Mouse (Mus musculus) kidney, postnatal 0 days (tissue): ENCODE results near the gene Surf6. TPM values are rescaled to one million over a fixed set of nuclear protein-coding genes. Genes with fewer than 3 reads are reported as not detected.

Experiments
- ATAC-seq: fragments of 200-750 bp; cut with Nextera tagmentation; replicated peaks from 2 replicates; pipeline ENCODE4 v1.8.0; 2017; ENCODE audit warnings: low read depth, moderate number of reproducible peaks, moderate TSS enrichment, moderate library complexity; ENCODE audit not compliant: low FRiP score
- DNase-seq: peaks from one replicate; pipeline ENCODE4 v3.0.0-alpha.2; 2016; ENCODE audit warnings: low spot score
- H3K27ac ChIP-seq: fragments of 300-500 bp; sonication (generic); 2 replicates; pipeline ENCODE4 v1.5.1; 2014; ENCODE audit warnings: mild to moderate bottlenecking
- H3K27me3 ChIP-seq: fragments of 300-500 bp; sonication (generic); 2 replicates; pipeline ENCODE4 v1.6.1; 2014; ENCODE audit warnings: low read length, mixed read lengths; ENCODE audit not compliant: insufficient read depth
- H3K36me3 ChIP-seq: fragments of 300-500 bp; sonication (generic); 2 replicates; pipeline ENCODE4 v1.6.1; 2014; ENCODE audit warnings: low read length, mixed read lengths; ENCODE audit not compliant: insufficient read depth
- H3K4me1 ChIP-seq: fragments of 300-500 bp; sonication (generic); replicated peaks from 2 replicates; pipeline ENCODE4 v1.6.1; 2014; ENCODE audit warnings: antibody characterized with exemption, low read length, mixed read lengths; ENCODE audit not compliant: insufficient read depth
- H3K4me2 ChIP-seq: fragments of 300-500 bp; sonication (generic); 2 replicates; pipeline ENCODE4 v1.6.1; 2014; ENCODE audit warnings: mild to moderate bottlenecking, low read length, moderate library complexity, mixed read lengths
- H3K4me3 ChIP-seq: fragments of 300-500 bp; sonication (generic); replicated peaks from 2 replicates; pipeline ENCODE4 v1.5.1; 2014; ENCODE audit warnings: low read depth, low read length
- H3K9ac ChIP-seq: fragments of 300-500 bp; sonication (generic); 2 replicates; pipeline ENCODE4 v1.6.1; 2014; ENCODE audit warnings: low read depth, low read length
- H3K9me3 ChIP-seq: fragments of 300-500 bp; sonication (generic); replicated peaks from 2 replicates; pipeline ENCODE4 v1.6.1; 2016; ENCODE audit warnings: low read length, inconsistent platforms, mixed read lengths
- CTCF ChIP-seq: IDR thresholded peaks from 2 replicates; pipeline ENCODE4 v1.5.1; 2016; ENCODE audit warnings: antibody characterized with exemption, low read depth, mild to moderate bottlenecking, moderate library complexity
- WGBS: fragments of 180-500 bp; shearing (Covaris S2); extraction: QIAGEN DNeasy Blood & Tissue Kit; methylation state at CpG from one replicate; pipeline ENCODE4 v1.1.7; 2014; 5-methylcytosine and 5-hydroxymethylcytosine counted together
- polyA plus RNA-seq: library from polyadenylated mRNA; unstranded; fragments of >200 nt; fragmentation: Nextera tagmentation; extraction: Ambion mirVana; gene quantifications from 2 replicates; pipeline ENCODE4 v1.2.1, GENCODE M21; 2015

Gene Surf6
- polyA plus RNA-seq, 1 experiment from 2014 or later, result 19.6 TPM

DNA sequence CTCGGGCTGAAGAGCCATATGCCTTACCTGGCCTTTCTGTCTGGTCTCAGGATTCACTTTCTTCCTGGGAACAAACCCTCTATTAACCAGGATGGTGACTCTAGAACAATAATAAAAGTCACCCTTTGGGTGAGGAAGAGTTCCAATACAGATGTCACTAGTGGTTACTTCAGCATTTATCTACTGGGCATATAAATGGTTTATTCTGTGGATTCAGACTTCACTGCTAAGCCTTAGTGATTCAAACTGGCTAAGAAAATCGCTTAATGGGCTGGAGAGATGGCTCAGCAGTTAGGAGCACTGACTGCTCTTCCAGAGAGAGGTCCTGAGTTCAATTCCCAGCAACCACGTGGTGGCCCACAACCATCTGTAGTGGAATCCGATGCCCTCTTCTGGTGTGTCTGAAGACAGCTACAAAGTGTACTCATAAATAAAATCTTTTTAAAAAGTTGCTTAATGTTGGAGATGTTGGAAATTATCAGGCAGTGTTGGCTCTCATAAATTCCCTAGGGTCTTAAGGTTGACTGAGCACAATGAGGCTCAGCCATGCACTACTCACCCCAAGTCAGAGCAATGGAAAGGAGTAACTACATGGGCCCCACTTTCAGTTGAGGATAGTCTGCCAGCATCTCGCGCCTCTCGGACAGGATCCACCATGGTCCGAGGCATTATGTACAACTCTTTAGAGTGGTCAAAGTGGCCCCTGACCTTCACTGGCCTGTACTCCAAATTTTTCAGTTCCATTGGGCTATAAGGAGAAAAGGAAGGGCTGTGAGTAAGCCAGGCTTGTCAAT is 11.7 kb upstream of the Surf6 start:
- Histone ChIP-seq H3K9ac (0 out of 2 replicates have a peak overlapping the region, but pooled peaks have one; percentile 85), H3K9me3 (no peaks in the 10 kb centered on the region), H3K4me2 (no peak overlapping the region), H3K27ac (no peak overlapping the region), H3K4me1 (peaks cover 34% of the 10 kb centered on the region), H3K4me3 (no peak overlapping the region), H3K27me3 (no peaks in the 10 kb centered on the region), H3K36me3 (peaks cover 29% of the 10 kb centered on the region)
- TF ChIP-seq CTCF, result no peak
- 55% methylated on average over 8 of the region's 8 CpGs for WGBS
- no peak for DNase-seq
- ATAC-seq, result no peak

DNA sequence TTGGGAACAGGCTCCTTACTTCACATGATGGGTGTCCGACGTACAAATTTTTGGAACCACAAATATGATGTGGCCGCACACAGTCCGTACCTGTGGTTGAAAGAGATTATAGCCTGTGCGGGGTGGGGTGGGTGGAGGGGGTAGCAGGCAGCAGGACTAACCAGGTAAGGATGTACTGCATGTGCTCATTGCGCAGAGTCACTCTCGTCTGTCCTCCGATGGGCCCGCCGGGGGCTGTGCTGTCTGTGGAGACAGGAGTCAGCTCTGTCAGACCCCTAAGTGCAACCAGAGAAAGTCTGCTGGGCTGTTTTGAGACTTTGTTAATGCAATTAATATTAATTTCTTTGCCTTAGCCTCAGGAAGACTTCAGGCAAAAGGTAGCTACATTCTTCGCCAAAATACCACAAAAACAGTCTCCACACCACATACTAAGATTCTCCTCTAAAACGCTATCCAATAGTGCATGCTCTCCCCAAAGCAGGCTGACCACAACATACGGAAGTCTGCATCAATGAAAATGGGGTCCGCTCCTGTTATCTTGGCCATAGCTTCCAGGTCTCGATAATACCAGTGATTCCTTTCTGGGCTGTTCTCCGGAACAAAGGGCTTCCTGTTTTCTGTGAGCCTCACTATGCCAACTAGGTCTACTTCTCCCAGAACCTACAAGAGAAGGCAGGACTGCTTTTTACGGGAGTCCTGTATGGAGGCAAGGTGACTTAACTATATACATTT is 10.9 kb upstream of the Surf6 start:
- Histone ChIP-seq H3K36me3 (peaks cover 21% of the 10 kb centered on the region), H3K27me3 (no peaks in the 10 kb centered on the region), H3K27ac (no peak overlapping the region), H3K4me1 (peaks cover 42% of the 10 kb centered on the region), H3K4me3 (no peak overlapping the region), H3K4me2 (no peak overlapping the region), H3K9me3 (no peaks in the 10 kb centered on the region), H3K9ac (no peak overlapping the region)
- TF ChIP-seq CTCF, result no peak
- WGBS, result 86% methylated on average over 17 of the region's 17 CpGs
- no peak for ATAC-seq
- DNase-seq, result no peak

DNA sequence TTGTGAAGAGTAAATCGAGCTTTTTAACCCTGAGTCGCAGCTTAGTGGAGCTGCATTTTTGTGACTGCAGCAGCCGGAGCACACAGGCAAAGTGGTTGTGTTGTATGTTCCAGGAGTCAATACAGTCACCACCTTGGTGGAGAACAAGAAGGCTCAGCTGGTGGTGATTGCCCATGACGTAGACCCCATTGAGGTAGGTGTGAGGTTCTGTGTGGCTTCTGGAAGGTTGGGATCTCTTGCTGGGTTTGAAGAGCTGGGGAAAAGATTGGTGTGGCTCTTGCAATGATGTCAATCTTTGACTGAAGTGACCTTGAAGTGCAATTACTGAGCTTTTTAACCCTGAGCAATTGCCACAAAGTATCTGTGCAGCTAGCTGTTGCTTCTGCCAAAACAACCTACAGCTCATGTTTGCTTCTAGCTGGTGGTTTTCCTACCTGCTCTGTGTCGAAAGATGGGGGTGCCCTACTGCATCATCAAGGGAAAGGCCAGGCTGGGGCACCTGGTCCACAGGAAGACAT is 9.6 kb upstream of the Surf6 start:
- ATAC-seq, result no peak
- Histone ChIP-seq H3K9ac (peak overlapping the region; percentile 91), H3K36me3 (peaks cover 30% of the 10 kb centered on the region), H3K4me2 (peak overlapping the region; percentile 93), H3K9me3 (no peaks in the 10 kb centered on the region), H3K4me3 (peak overlapping the region; percentile 87), H3K27ac (no peak overlapping the region), H3K27me3 (no peaks in the 10 kb centered on the region), H3K4me1 (peaks cover 38% of the 10 kb centered on the region)
- no peak for TF ChIP-seq CTCF
- 52% methylated on average over 5 of the region's 5 CpGs for WGBS
- DNase-seq, result no peak

GRCm38 (mm10) chr2:26910994-26911765 is 8.5 kb upstream of the Surf6 start:
- H3K4me2 ChIP-seq, result peak overlapping the region; percentile 93
- 2% methylated on average over 37 of the region's 37 CpGs for WGBS
- peak overlapping the region; percentile 95 for H3K27ac ChIP-seq
- H3K9me3 ChIP-seq, result no peaks in the 10 kb centered on the region
- H3K36me3 ChIP-seq, result peaks cover 38% of the 10 kb centered on the region
- no peaks in the 10 kb centered on the region for H3K27me3 ChIP-seq
- ATAC-seq (peak; percentile 40), DNase-seq (peak; percentile 79)
- H3K9ac ChIP-seq, result peak overlapping the region; percentile 91
- TF ChIP-seq CTCF, result no peak
- peak overlapping the region; percentile 87 for H3K4me3 ChIP-seq
- H3K4me1 ChIP-seq, result peaks cover 31% of the 10 kb centered on the region

DNA sequence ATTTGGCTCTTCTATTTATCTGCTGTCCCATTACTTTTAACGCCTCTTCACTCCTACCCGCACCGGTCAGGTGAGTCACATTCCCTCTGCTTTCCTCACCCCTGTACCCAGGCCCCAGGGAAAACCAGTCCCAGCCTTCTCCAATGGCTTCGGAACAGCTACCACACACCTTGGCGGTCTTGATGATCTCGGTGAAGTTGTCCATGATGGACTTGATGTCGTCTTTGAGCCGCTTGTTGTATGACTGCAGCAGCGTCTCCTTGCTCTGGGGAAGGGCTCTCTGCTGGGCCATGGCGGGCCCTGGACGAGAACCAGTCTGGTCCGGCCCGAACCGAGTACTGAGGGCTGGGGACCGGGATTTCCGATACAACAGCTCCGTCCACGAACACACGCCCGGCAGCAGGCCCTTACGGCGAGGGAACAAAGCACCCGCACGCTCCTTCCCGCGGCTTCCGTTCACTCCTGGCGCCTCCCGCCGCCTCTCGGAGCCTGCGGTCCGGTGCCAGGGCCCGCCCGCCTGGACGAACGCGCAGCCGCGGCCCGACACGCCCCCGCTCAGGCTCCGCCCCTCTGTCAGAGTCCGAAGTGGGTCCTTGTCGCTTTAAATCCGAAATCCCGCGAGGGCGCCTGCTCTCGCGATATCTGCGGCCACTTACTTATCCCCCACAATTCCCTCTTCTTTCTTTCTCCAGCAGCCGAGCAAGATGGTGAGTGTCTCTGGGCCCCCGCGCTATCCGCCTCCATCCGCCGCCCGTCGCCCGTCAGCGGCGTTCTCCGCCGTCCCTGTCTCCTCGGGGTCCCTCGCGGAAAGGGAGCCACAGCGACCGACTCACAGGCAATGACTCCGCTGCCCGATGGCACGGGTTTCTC is 7.7 kb upstream of the Surf6 start, which contains the start of the genes Med22 and Rpl7a:
Med22 (minus strand) TSS at position 554 of the 870 bp plus-strand sequence.
Rpl7a (plus strand) TSS at position 641 of the 870 bp plus-strand sequence.
- DNase-seq, result peak; percentile 98
- ATAC-seq, result peak; percentile 89
- Histone ChIP-seq H3K4me2 (peak within 1 kb of the TSS; percentile 93), H3K36me3 (peaks cover 46% of the 10 kb centered on the region), H3K27ac (peak within 1 kb of the TSS; percentile 95), H3K4me3 (peak within 1 kb of the TSS; percentile 87), H3K4me1 (peaks cover 28% of the 10 kb centered on the region), H3K9me3 (no peaks in the 10 kb centered on the region), H3K27me3 (no peaks in the 10 kb centered on the region), H3K9ac (peak within 1 kb of the TSS; percentile 91)
- whole genome bisulfite sequencing, result 0% methylated on average over 74 of the region's 74 CpGs
- TF ChIP-seq CTCF, result no peak
